In genomic region chr4:81743978-81744628, GRCm38 (mm10) we compare ENCODE assay signal across 8 mouse cellular contexts.
DNase-seq lines count a peak whose midpoint lies in the region; ATAC-seq lines count a peak whose summit lies in the region.

No protein-coding gene starts in this region.

- WGBS in intestine, embryonic 15.5 days, result 42% methylated on average over 8 of the region's 8 CpGs
- 6% methylated on average over 8 of the region's 8 CpGs for WGBS in midbrain, embryonic 11.5 days

- H3K36me3 ChIP-seq in intestine, embryonic 15.5 days, result no peaks in the 10 kb centered on the region
- no peaks in the 10 kb centered on the region for H3K36me3 ChIP-seq in midbrain, embryonic 11.5 days (ENCODE audit: control insufficient read depth, insufficient read depth, low read length)

- H3K4me2 ChIP-seq in intestine, embryonic 15.5 days (replicated peaks), result 0 out of 2 replicates have a peak overlapping the region, but pooled peaks have one; percentile 29
- peak overlapping the region; percentile 12; the same call in 1 of the 2 replicates for H3K4me2 ChIP-seq in midbrain, embryonic 11.5 days

- no peaks in the 10 kb centered on the region for H3K27me3 ChIP-seq in intestine, embryonic 15.5 days (replicated peaks)
- H3K27me3 ChIP-seq in midbrain, embryonic 11.5 days (ENCODE audit: control insufficient read depth, insufficient read depth, low read length), result no peaks in the 10 kb centered on the region

- peak overlapping the region; percentile 60 for H3K27ac ChIP-seq in intestine, embryonic 15.5 days
- peak overlapping the region; percentile 85 for H3K27ac ChIP-seq in midbrain, embryonic 11.5 days (ENCODE audit: low read depth, low read length)

- H3K4me1 ChIP-seq in intestine, embryonic 15.5 days (replicated peaks), result peaks cover 16% of the 10 kb centered on the region
- H3K4me1 ChIP-seq in midbrain, embryonic 11.5 days (ENCODE audit: control insufficient read depth, insufficient read depth, low read length), result peaks cover 25% of the 10 kb centered on the region

- no peak overlapping the region for H3K4me3 ChIP-seq in intestine, embryonic 15.5 days (replicated peaks)
- no peak overlapping the region for H3K4me3 ChIP-seq in midbrain, embryonic 11.5 days (ENCODE audit: low read depth, low read length)

- H3K9me3 ChIP-seq in intestine, embryonic 15.5 days, result no peaks in the 10 kb centered on the region
- no peaks in the 10 kb centered on the region for H3K9me3 ChIP-seq in midbrain, embryonic 11.5 days (ENCODE audit: control insufficient read depth, low read length)

- no peak for DNase-seq in cerebellum, adult 9-10 months
- DNase-seq in brain, adult 2 months (ENCODE audit: low read depth, low spot score), result peak; percentile 59
- peak; percentile 95 for DNase-seq in midbrain, embryonic 11.5 days (ENCODE audit: low spot score, missing footprints)
- DNase-seq in telencephalon, adult 2 months (ENCODE audit: low read depth, low spot score), result peak; percentile 33
- DNase-seq in thymus, postnatal 14 days, result no peak

- no peak overlapping the region for H3K9ac ChIP-seq in intestine, embryonic 15.5 days
- H3K9ac ChIP-seq in midbrain, embryonic 11.5 days (ENCODE audit: low read length), result peak overlapping the region; percentile 22

- ATAC-seq in cerebellum, adult (ENCODE audit: insufficient number of reproducible peaks, low FRiP score, low TSS enrichment), result peak; percentile 66
- ATAC-seq in frontal cortex, adult (ENCODE audit: low TSS enrichment), result peak; percentile 93
- peak; percentile 51; the same call in 1 of the 2 replicates for ATAC-seq in intestine, embryonic 15.5 days
- peak; percentile 97 for ATAC-seq in midbrain, embryonic 11.5 days (ENCODE audit: low FRiP score)

Comparison
In these comparisons a context has a peak if more than half of its experiments do, and no peak if none do; other contexts are left out.
1. DNase-seq: peak in brain, adult 2 months (single experiment), midbrain, embryonic 11.5 days (single experiment) and telencephalon, adult 2 months (single experiment); none in cerebellum, adult 9-10 months (single experiment) and thymus, postnatal 14 days (single experiment).
2. Peak in every context shown above with its lines, with median percentiles within 50 percentile points of each other: ATAC-seq.